ENCODE assay signal across 8 mouse cellular contexts in the genomic region with DNA sequence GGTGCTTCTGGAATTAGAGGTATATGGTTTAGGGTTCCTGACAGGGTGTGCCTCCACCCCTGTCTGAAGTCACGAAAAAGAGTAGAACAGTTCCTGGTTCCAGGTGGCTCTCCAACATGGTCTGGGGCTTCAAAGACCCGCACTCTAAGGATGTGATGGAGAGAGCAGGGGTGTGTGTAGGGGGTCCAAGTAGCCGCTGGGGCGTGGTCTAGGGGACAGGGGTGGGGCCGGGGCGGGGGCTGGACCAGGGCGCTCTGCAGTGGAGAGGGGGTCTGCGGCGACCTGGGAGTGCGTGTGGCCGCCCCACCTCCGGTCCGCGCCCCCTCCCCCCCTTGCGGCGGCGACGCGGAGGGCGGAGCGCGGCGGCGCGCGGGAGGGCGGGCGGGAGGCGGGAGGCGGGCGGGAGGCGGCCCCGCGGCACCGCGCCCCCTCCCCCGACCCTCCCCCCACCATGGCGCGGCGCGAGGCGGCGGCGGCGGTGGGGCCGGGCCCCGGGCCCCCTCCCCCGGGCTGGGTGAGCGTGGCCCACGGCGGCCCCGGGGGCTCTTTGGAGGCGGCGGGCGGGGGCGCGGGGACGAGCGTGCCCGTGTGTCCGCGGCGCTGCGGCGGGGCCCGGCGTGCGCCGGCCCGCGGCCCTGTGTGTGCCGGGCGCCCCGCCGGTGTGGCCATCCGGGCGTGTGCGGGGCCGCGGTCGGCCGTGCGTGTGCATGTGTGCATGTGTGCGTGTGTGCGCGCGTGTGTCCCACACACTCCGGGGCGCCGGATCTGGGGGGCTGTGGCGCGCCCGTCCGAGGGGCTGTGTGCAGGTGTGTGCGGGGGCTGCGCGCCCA. TPM values are rescaled to one million over a fixed set of nuclear protein-coding genes. Genes with fewer than 3 reads are reported as not detected.
DNase-seq lines count a peak whose midpoint lies in the region; ATAC-seq and TF ChIP-seq lines count a peak whose summit lies in the region.

A gene (plus strand): TSS at position 450 of the 830 bp plus-strand sequence.

- no peaks in the 10 kb centered on the region for H3K9me3 ChIP-seq in kidney, embryonic 16.5 days (ENCODE audit: low read length)
- no peaks in the 10 kb centered on the region for H3K9me3 ChIP-seq in MEL (replicated peaks; ENCODE audit: insufficient read depth, low read length)
- no peaks in the 10 kb centered on the region for H3K9me3 ChIP-seq in hindbrain, embryonic 10.5 days
- no peaks in the 10 kb centered on the region for H3K9me3 ChIP-seq in limb, embryonic 13.5 days

- peak within 1 kb of the TSS; percentile 99 for H3K4me2 ChIP-seq in kidney, embryonic 16.5 days (replicated peaks; ENCODE audit: low read depth, low read length)
- peak within 1 kb of the TSS; percentile 92 for H3K4me2 ChIP-seq in limb, embryonic 13.5 days (replicated peaks)

- no peak for TF ChIP-seq EP300 in MEL (IDR thresholded peaks at IDR 0.05; ENCODE audit: low read depth in 1 of 2, low read length in 2 of 2)

- WGBS in kidney, embryonic 16.5 days, result under 1% methylated on average over 35 of the region's 97 CpGs
- under 1% methylated on average over 59 of the region's 97 CpGs for WGBS in hindbrain, embryonic 10.5 days
- WGBS in limb, embryonic 13.5 days, result under 1% methylated on average over 66 of the region's 97 CpGs
- WGBS in olfactory bulb, adult 2 months, result under 1% methylated on average over 50 of the region's 97 CpGs

- no peak for TF ChIP-seq POLR2A in MEL (IDR thresholded peaks at IDR 0.05; ENCODE audit: control insufficient read depth in 1 of 2, insufficient read depth in 1 of 2, low read depth in 1 of 2, low read length in 2 of 2, poor library complexity in 1 of 2)
- TF ChIP-seq POLR2A in olfactory bulb, adult 2 months (IDR thresholded peaks at IDR 0.05; ENCODE audit: insufficient read depth, low read depth, low read length), result no peak

- peak within 1 kb of the TSS; percentile 84 for H3K9ac ChIP-seq in kidney, embryonic 16.5 days (replicated peaks; ENCODE audit: low read length)
- H3K9ac ChIP-seq in MEL (ENCODE audit: control insufficient read depth, low read depth, low read length, poor library complexity, severe bottlenecking), result peak within 1 kb of the TSS; percentile 69
- H3K9ac ChIP-seq in limb, embryonic 13.5 days, result peak within 1 kb of the TSS; percentile 90

- no peaks in the 10 kb centered on the region for H3K27me3 ChIP-seq in kidney, embryonic 16.5 days (ENCODE audit: insufficient read depth, low read length)
- no peaks in the 10 kb centered on the region for H3K27me3 ChIP-seq in MEL (ENCODE audit: control insufficient read depth in 1 of 2, insufficient read depth in 2 of 2, low read length in 2 of 2)
- peaks cover 11% of the 10 kb centered on the region; the same call in 1 of the 2 replicates for H3K27me3 ChIP-seq in hindbrain, embryonic 10.5 days (ENCODE audit: insufficient read depth, poor library complexity, severe bottlenecking)
- H3K27me3 ChIP-seq in limb, embryonic 13.5 days, result no peaks in the 10 kb centered on the region

- TF ChIP-seq CTCF in MEL (IDR thresholded peaks at IDR 0.05 in 2 of 3, conservative IDR thresholded peaks at IDR 0.05 in 1 of 3; ENCODE audit: control insufficient read depth in 1 of 3, insufficient read depth in 1 of 3, low read depth in 2 of 3, low read length in 3 of 3, poor library complexity in 1 of 3, severe bottlenecking in 1 of 3), result no peak
- TF ChIP-seq CTCF in olfactory bulb, adult 2 months (IDR thresholded peaks at IDR 0.05; ENCODE audit: insufficient read depth, low read depth, low read length), result no peak

- H3K79me2 ChIP-seq in MEL (ENCODE audit: control insufficient read depth, insufficient read depth, low read length, poor library complexity), result no peaks in the 10 kb centered on the region

- peak; percentile 85 for ATAC-seq in kidney, embryonic 16.5 days (ENCODE audit: low FRiP score, low TSS enrichment)
- peak; percentile 83 for ATAC-seq in limb, embryonic 13.5 days (ENCODE audit: low FRiP score, low read depth)

- H3K4me1 ChIP-seq in kidney, embryonic 16.5 days (ENCODE audit: insufficient read depth, low read length), result peaks cover 8% of the 10 kb centered on the region; the same call in 1 of the 2 replicates
- peaks cover 0 to 4% of the 10 kb centered on the region in 2 experiments; a peak in 2 of 4 replicates for H3K4me1 ChIP-seq in MEL (ENCODE audit: control insufficient read depth in 1 of 2, insufficient read depth in 2 of 2, low read length in 2 of 2)
- peaks cover 36% of the 10 kb centered on the region for H3K4me1 ChIP-seq in hindbrain, embryonic 10.5 days (replicated peaks)
- peaks cover 16% of the 10 kb centered on the region for H3K4me1 ChIP-seq in limb, embryonic 13.5 days
- peaks cover 11% of the 10 kb centered on the region for H3K4me1 ChIP-seq in olfactory bulb, adult 2 months (ENCODE audit: control insufficient read depth, insufficient read depth, low read length)

- no peak for DNase-seq in kidney, adult 18-20 months
- DNase-seq in MEL (ENCODE audit: low read depth, low spot score), result no peak
- DNase-seq in cerebellum, adult 9-10 months, result peak; percentile 54
- DNase-seq in hindbrain, embryonic 10.5 days (ENCODE audit: low spot score), result peak; percentile 52
- DNase-seq in natural killer cell, adult 2 months (ENCODE audit: low spot score in 2 of 2), result no peak

- H3K4me3 ChIP-seq in kidney, embryonic 16.5 days (ENCODE audit: low read length), result peak within 1 kb of the TSS; percentile 82
- H3K4me3 ChIP-seq in MEL (ENCODE audit: control insufficient read depth in 1 of 2, insufficient read depth in 1 of 2, low read depth in 2 of 2, low read length in 2 of 2), result peak within 1 kb of the TSS; percentile 56 to 83
- peak within 1 kb of the TSS; percentile 95 for H3K4me3 ChIP-seq in hindbrain, embryonic 10.5 days
- peak within 1 kb of the TSS; percentile 86 for H3K4me3 ChIP-seq in limb, embryonic 13.5 days
- H3K4me3 ChIP-seq in olfactory bulb, adult 2 months (ENCODE audit: insufficient read depth, low read depth, low read length), result peak within 1 kb of the TSS; percentile 98

- no peak for TF ChIP-seq RAD21 in MEL (IDR thresholded peaks at IDR 0.05; ENCODE audit: low read depth, low read length)

- 0 out of 2 replicates have a peak, but pooled peaks cover 3% of the 10 kb centered on the region for H3K36me3 ChIP-seq in kidney, embryonic 16.5 days (ENCODE audit: insufficient read depth, low read length)
- H3K36me3 ChIP-seq in MEL (ENCODE audit: control insufficient read depth in 1 of 2, insufficient read depth in 2 of 2, low read length in 2 of 2), result no peaks in the 10 kb centered on the region
- peaks cover 27% of the 10 kb centered on the region for H3K36me3 ChIP-seq in hindbrain, embryonic 10.5 days
- peaks cover 24% of the 10 kb centered on the region for H3K36me3 ChIP-seq in limb, embryonic 13.5 days

- H3K27ac ChIP-seq in kidney, embryonic 16.5 days (ENCODE audit: low read length), result peak within 1 kb of the TSS; percentile 29; the same call in 1 of the 2 replicates
- no peak within 1 kb of the TSS for H3K27ac ChIP-seq in MEL (ENCODE audit: control insufficient read depth, low read depth, low read length)
- peak within 1 kb of the TSS; percentile 89 for H3K27ac ChIP-seq in hindbrain, embryonic 10.5 days
- H3K27ac ChIP-seq in limb, embryonic 13.5 days, result peak within 1 kb of the TSS; percentile 74; the same call in 1 of the 2 replicates
- H3K27ac ChIP-seq in olfactory bulb, adult 2 months (ENCODE audit: insufficient read depth, low read depth, low read length), result 0 out of 2 replicates have a peak within 1 kb of the TSS, but pooled peaks have one; percentile 17

TF ChIP-seq in MEL, 35 proteins besides CTCF, POLR2A, EP300 and RAD21:
- TF ChIP-seq E2F4 (IDR thresholded peaks at IDR 0.05; ENCODE audit: borderline replicate concordance, low read depth, low read length) (no peak), MEF2A (IDR thresholded peaks at IDR 0.05; ENCODE audit: extremely low read depth, insufficient replicate concordance, low read depth, low read length, poor library complexity, severe bottlenecking) (no peak), ZNF384 (IDR thresholded peaks at IDR 0.05; ENCODE audit: low read depth, low read length) (no peak), MAZ (IDR thresholded peaks at IDR 0.05; ENCODE audit: low read depth, low read length) (no peak), JUND (IDR thresholded peaks at IDR 0.05; ENCODE audit: low read depth, low read length) (no peak), TAL1 (IDR thresholded peaks at IDR 0.05; ENCODE audit: low read length) (no peak), ETS1 (IDR thresholded peaks at IDR 0.05; ENCODE audit: low read depth, low read length) (no peak), MAX (IDR thresholded peaks at IDR 0.05; ENCODE audit: low read length) (no peak), KAT2A (conservative IDR thresholded peaks at IDR 0.05; ENCODE audit: low read depth, low read length) (no peak), RCOR1 (IDR thresholded peaks at IDR 0.05; ENCODE audit: low read depth, low read length) (no peak), ZMIZ1 (IDR thresholded peaks at IDR 0.05; ENCODE audit: low read depth, low read length) (no peak), MXI1 (IDR thresholded peaks at IDR 0.05; ENCODE audit: low read depth, low read length) (no peak), MYC (IDR thresholded peaks at IDR 0.05; ENCODE audit: low read depth, low read length) (no peak), NELFE (IDR thresholded peaks at IDR 0.05; ENCODE audit: low read depth, low read length) (no peak), GATA1 (IDR thresholded peaks at IDR 0.05; ENCODE audit: low read depth, low read length) (no peak), POLR2AphosphoS5 (IDR thresholded peaks at IDR 0.05; ENCODE audit: borderline replicate concordance, low read depth, low read length) (no peak), MAFK (IDR thresholded peaks at IDR 0.05; ENCODE audit: borderline replicate concordance, low read depth, low read length) (no peak), ZKSCAN1 (IDR thresholded peaks at IDR 0.05; ENCODE audit: low read depth, low read length) (no peak), BHLHE40 (IDR thresholded peaks at IDR 0.05; ENCODE audit: borderline replicate concordance, low read depth, low read length) (no peak)

RNA-seq across cellular contexts. Expression of the gene that starts here (rescaled TPM):
- polyA plus RNA-seq in kidney, embryonic 16.5 days (2015; fragmentation: Nextera tagmentation; extraction: Ambion mirVana), result 2.2 and 2.8 TPM in 2 replicates
- 1.2 and 1.9 TPM in 2 replicates for total RNA-seq in MEL (2012; rRNA removed)
- 1 to 10 TPM in 1 of 2 experiments, not detected in 1; 5.8 TPM for polyA plus RNA-seq in MEL (2012; ENCODE audit: insufficient read depth in 1 of 2, insufficient read length in 2 of 2, low read depth in 1 of 2, low replicate concordance in 2 of 2, missing spikeins in 1 of 2)
- polyA plus RNA-seq in hindbrain, embryonic 10.5 days (2016; fragmentation: Nextera tagmentation; extraction: Ambion mirVana), result 4.4 and 5.2 TPM in 2 replicates
- 4.1 and 5.0 TPM in 2 replicates for polyA plus RNA-seq in limb, embryonic 13.5 days (2015; fragmentation: Nextera tagmentation; extraction: Ambion mirVana)
- polyA plus RNA-seq in olfactory bulb, adult 2 months (2012; ENCODE audit: insufficient read depth, insufficient read length, low replicate concordance, missing spikeins), result not detected in 2 replicates

Comparison
In these comparisons a context has a peak if more than half of its experiments do, and no peak if none do; other contexts are left out.
1. DNase-seq: peak in cerebellum, adult 9-10 months (single experiment) and hindbrain, embryonic 10.5 days (single experiment); none in kidney, adult 18-20 months (single experiment), MEL (single experiment) and natural killer cell, adult 2 months (0 of 2).
2. Peak in every context shown above with its lines, with median percentiles within 50 percentile points of each other: H3K4me3 ChIP-seq and H3K9ac ChIP-seq.